Mouse (Mus musculus) MN1 (cell line): ENCODE data around the gene Sun3.
A peak's percentile ranks its signal among the peaks of the same experiment; 100 is the strongest.

Experiments
- DNase-seq: peaks from one replicate; pipeline ENCODE4 v3.0.0-alpha.2; 2016; ENCODE audit warnings: low spot score

The Sun3 gene

GRCm38 (mm10) chr11:8983237-8983861 lies 65.4 kb downstream of the Sun3 start:
- DNase-seq = peak; percentile 81

- no peak for DNase-seq
Observed at GRCm38 (mm10) chr11:8978154-8978553, 70.6 kb downstream of the Sun3 start.

GRCm38 (mm10) chr11:8973166-8973565 lies 75.6 kb downstream of the Sun3 start, which contains the start of gene Pkd1l1:
TSS of gene Pkd1l1 (minus strand) at chr11:8973266.
- no peak for DNase-seq

- no peak for DNase-seq
Observed at GRCm38 (mm10) chr11:8972093-8972492, 76.7 kb downstream of the Sun3 start.

GRCm38 (mm10) chr11:8970509-8970908 lies 78.3 kb downstream of the Sun3 start:
- no peak for DNase-seq

- DNase-seq = no peak
Observed at GRCm38 (mm10) chr11:8968094-8968493, 80.7 kb downstream of the Sun3 start.
